Mouse (Mus musculus): ENCODE measurements around the gene Asb1. TPM values are rescaled to one million over a fixed set of nuclear protein-coding genes. Genes with fewer than 3 reads are reported as not detected.

The Asb1 gene
- polyA plus RNA-seq, 1 experiment from 2014 or later = 4.2 TPM

DNA sequence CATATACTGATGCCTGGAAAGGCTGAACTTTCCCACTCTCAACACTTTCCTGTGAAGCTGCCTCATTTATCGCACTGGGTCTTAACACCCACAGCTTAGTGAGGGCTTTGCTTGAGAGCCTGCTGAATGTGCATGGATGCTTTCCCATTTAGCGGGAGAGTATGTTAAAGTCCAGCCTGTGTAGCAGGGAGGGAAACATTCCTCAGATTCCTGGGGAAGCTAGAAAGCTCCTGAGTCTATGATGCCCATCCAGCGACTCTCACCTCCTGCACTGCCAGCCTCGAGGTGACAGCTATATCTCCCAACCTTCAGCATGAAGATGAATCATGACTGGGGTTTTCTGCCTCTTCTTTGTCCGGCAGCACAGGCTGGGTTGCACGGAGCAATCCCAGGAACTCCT is 49.4 kb downstream of the Asb1 start:
- no peaks in the 10 kb centered on the region for H3K36me3 ChIP-seq (ENCODE audit: insufficient read depth, low read length)
- no peak overlapping the region for H3K4me2 ChIP-seq (replicated peaks; ENCODE audit: low read depth, low read length)
- TF ChIP-seq CTCF (IDR thresholded peaks at IDR 0.05) = no peak
- H3K4me3 ChIP-seq (ENCODE audit: low read depth, low read length) = no peak overlapping the region
- no peaks in the 10 kb centered on the region for H3K4me1 ChIP-seq (ENCODE audit: insufficient read depth, low read depth, low read length)
- no peak overlapping the region for H3K9ac ChIP-seq (replicated peaks; ENCODE audit: low read depth)
- ATAC-seq = no peak
- WGBS = 41% methylated on average over 6 of the region's 6 CpGs
- H3K27ac ChIP-seq (ENCODE audit: low read length) = no peak overlapping the region
- H3K9me3 ChIP-seq (ENCODE audit: low read length) = no peaks in the 10 kb centered on the region
- no peaks in the 10 kb centered on the region for H3K27me3 ChIP-seq (replicated peaks; ENCODE audit: insufficient read depth, low read length)
- no peak for DNase-seq (ENCODE audit: low spot score)

DNA sequence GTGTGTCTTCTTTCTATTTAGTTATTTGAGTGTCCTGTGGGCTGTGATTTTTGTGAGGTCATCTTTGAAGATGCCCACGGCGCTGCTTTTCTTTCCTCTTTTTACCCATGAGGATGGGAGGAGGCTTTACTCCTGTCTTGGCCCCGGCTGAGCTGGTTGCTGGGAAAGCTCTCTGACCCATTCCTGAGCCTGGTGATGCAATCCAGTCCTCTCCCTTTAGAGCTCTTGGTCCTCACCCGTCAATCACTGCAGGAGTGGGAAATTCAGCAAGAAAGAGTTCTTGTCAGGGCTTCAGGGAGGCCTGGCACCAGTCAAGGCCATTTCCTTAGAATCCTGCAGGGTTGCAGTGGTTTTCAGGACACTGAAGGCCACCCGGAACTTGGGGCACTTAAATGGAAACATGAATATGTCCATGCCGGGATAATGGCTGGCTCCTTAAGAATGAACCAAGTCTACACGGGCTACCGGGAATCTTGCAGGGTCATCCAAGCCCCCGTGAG is 55.2 kb downstream of the Asb1 start:
- Histone ChIP-seq H3K4me3 (ENCODE audit: low read depth, low read length) (no peak overlapping the region), H3K9ac (replicated peaks; ENCODE audit: low read depth) (no peak overlapping the region), H3K9me3 (ENCODE audit: low read length) (no peaks in the 10 kb centered on the region), H3K27ac (ENCODE audit: low read length) (no peak overlapping the region), H3K36me3 (ENCODE audit: insufficient read depth, low read length) (no peaks in the 10 kb centered on the region), H3K27me3 (replicated peaks; ENCODE audit: insufficient read depth, low read length) (no peaks in the 10 kb centered on the region), H3K4me2 (replicated peaks; ENCODE audit: low read depth, low read length) (no peak overlapping the region), H3K4me1 (ENCODE audit: insufficient read depth, low read depth, low read length) (no peaks in the 10 kb centered on the region)
- WGBS = 80% methylated on average over 9 of the region's 9 CpGs
- no peak for TF ChIP-seq CTCF (IDR thresholded peaks at IDR 0.05)
- TF ChIP-seq EP300 (IDR thresholded peaks at IDR 0.05) = no peak
- ATAC-seq (no peak), DNase-seq (ENCODE audit: low spot score) (no peak)

DNA sequence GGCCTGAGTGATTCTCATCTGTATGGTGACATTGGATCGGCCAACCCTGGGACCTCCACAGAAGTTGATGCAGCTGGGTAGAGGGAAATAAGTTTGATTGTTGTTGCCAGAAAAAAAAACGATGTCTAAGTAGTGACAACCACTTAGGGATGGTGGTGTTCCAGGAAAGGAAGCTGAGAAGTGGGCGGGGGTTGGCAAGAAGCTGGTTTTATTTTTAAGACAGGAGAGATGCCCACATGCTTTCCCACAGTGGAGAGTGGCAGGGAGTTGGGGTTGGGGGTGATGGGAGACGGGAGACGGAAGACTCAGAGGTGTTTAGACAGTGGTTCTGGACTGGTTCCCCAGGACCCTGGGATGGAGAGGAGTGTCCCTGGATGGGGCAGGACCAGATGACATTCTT is 57.3 kb downstream of the Asb1 start:
- 72% methylated on average over 5 of the region's 5 CpGs for WGBS
- H3K27ac ChIP-seq (ENCODE audit: low read length) = no peak overlapping the region
- no peaks in the 10 kb centered on the region for H3K4me1 ChIP-seq (ENCODE audit: insufficient read depth, low read depth, low read length)
- no peak overlapping the region for H3K9ac ChIP-seq (replicated peaks; ENCODE audit: low read depth)
- H3K4me3 ChIP-seq (ENCODE audit: low read depth, low read length) = no peak overlapping the region
- no peaks in the 10 kb centered on the region for H3K27me3 ChIP-seq (replicated peaks; ENCODE audit: insufficient read depth, low read length)
- no peak overlapping the region for H3K4me2 ChIP-seq (replicated peaks; ENCODE audit: low read depth, low read length)
- no peak for TF ChIP-seq EP300 (IDR thresholded peaks at IDR 0.05)
- no peak for TF ChIP-seq CTCF (IDR thresholded peaks at IDR 0.05)
- ATAC-seq (no peak), DNase-seq (ENCODE audit: low spot score) (no peak)
- no peaks in the 10 kb centered on the region for H3K9me3 ChIP-seq (ENCODE audit: low read length)
- H3K36me3 ChIP-seq (ENCODE audit: insufficient read depth, low read length) = no peaks in the 10 kb centered on the region

DNA sequence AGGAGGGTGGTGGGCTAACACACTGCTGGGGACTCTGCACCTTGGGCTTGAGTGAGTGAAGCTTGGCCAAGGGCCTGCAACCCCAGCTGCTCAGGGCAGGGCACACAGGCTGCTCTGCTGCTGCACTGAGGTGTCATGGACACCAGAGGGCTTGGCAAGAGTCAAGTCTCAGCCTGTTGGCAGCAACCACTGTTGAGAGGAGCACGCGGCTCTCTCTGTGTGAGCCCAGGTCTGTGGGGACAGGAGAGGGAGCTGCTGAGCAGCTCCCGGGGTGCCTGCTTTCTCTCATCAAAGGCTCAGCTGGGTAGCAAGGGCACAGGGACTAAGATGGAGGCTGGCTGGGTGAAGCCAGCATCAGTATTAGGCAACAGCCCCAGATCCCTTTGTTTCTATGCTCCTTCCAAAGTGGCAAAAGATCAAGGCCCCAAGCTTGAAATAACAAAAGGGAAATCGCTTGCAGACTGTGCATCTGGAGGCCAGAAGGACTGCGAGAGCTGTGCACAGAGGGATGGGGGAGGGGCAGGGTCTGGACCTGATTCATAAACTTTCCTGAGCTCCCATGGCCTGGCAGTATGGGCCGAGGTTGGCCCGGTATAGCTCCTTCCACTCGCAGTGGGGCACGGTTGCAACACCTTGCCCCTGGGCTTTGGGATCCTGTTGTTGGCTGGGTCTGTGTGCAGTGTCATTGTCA is 60.5 kb downstream of the Asb1 start:
- H3K27ac ChIP-seq (ENCODE audit: low read length) = no peak overlapping the region
- DNase-seq (ENCODE audit: low spot score) = peak; percentile 81
- ATAC-seq = peak; percentile 90

DNA sequence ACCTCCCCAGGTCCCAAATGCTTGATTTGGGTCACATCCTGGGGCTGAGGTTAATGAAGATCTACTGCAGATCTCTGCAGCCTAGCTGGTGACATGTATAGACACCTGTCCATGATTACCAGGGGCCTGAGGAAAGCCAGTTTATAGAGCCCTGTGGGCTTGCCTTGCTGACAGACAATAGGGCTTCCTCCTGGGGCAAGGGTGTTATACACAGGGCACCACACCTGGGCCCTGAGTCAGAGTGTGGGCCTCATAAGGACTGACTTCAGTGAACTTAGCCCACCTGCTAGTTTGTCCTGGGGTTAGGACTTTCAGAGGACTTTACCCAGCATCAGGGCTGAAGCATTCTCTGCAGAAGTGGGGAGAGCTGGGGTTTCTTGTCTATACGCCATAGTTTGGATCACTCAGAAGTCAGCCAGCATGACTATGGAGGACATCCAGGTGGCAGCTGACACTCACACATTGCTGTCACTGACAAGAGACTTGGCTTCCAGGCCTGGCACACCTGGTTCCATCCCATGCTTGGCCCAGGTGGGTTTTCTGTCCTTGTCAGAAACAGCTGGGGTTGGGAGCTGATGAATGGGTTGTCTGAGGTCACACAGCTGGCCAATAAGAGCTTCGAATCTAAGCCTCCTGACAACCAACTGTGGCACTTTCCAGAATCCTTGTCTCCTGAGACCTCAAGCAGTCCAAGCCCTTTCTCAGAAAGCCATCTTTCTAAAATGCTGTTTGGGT is 61.2 kb downstream of the Asb1 start:
- ATAC-seq (no peak), DNase-seq (ENCODE audit: low spot score) (no peak)
- Histone ChIP-seq H3K27me3 (replicated peaks; ENCODE audit: insufficient read depth, low read length) (no peaks in the 10 kb centered on the region), H3K4me2 (replicated peaks; ENCODE audit: low read depth, low read length) (no peak overlapping the region), H3K9me3 (ENCODE audit: low read length) (no peaks in the 10 kb centered on the region), H3K36me3 (ENCODE audit: insufficient read depth, low read length) (no peaks in the 10 kb centered on the region), H3K9ac (replicated peaks; ENCODE audit: low read depth) (no peak overlapping the region), H3K27ac (ENCODE audit: low read length) (no peak overlapping the region), H3K4me3 (ENCODE audit: low read depth, low read length) (no peak overlapping the region), H3K4me1 (ENCODE audit: insufficient read depth, low read depth, low read length) (no peaks in the 10 kb centered on the region)
- 74% methylated on average over 2 of the region's 2 CpGs for WGBS
- TF ChIP-seq CTCF (IDR thresholded peaks at IDR 0.05) (no peak), EP300 (IDR thresholded peaks at IDR 0.05) (no peak)

More for the DNA sequence above, 60.5 kb downstream of the Asb1 start:
- no peaks in the 10 kb centered on the region for H3K9me3 ChIP-seq (ENCODE audit: low read length)
- H3K27me3 ChIP-seq (replicated peaks; ENCODE audit: insufficient read depth, low read length) = no peaks in the 10 kb centered on the region
- no peak overlapping the region for H3K4me3 ChIP-seq (ENCODE audit: low read depth, low read length)
- TF ChIP-seq CTCF (IDR thresholded peaks at IDR 0.05) (peak; percentile 81), EP300 (IDR thresholded peaks at IDR 0.05) (no peak)
- H3K4me2 ChIP-seq (replicated peaks; ENCODE audit: low read depth, low read length) = no peak overlapping the region
- no peaks in the 10 kb centered on the region for H3K4me1 ChIP-seq (ENCODE audit: insufficient read depth, low read depth, low read length)
- H3K9ac ChIP-seq (replicated peaks; ENCODE audit: low read depth) = no peak overlapping the region
- WGBS = 29% methylated on average over 9 of the region's 9 CpGs
- H3K36me3 ChIP-seq (ENCODE audit: insufficient read depth, low read length) = no peaks in the 10 kb centered on the region

DNA sequence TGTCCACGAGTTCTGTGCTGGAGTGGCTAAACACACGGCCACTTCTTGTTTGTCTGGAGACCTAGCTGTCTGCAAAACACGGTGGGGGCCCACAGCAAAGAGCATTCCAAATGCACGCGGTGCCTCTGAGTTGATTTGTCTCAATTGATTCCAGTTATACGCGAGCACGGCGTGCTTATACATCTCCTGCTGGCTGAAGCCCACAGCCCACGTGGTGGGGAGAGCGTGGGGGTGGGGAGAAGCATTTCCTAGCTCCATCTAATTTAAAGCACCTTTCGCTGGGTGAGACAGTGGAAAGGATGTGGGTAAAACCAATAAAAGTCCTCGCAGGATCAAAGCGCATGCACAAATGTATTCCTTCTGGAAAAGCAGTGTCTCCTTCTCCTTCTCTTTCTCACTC is 65.3 kb downstream of the Asb1 start:
- H3K36me3 ChIP-seq (ENCODE audit: insufficient read depth, low read length) = no peaks in the 10 kb centered on the region
- WGBS = 69% methylated on average over 14 of the region's 14 CpGs
- no peak overlapping the region for H3K4me2 ChIP-seq (replicated peaks; ENCODE audit: low read depth, low read length)
- H3K4me3 ChIP-seq (ENCODE audit: low read depth, low read length) = no peak overlapping the region
- no peak overlapping the region for H3K27ac ChIP-seq (ENCODE audit: low read length)
- ATAC-seq (no peak), DNase-seq (ENCODE audit: low spot score) (no peak)
- H3K27me3 ChIP-seq (replicated peaks; ENCODE audit: insufficient read depth, low read length) = no peaks in the 10 kb centered on the region
- no peaks in the 10 kb centered on the region for H3K9me3 ChIP-seq (ENCODE audit: low read length)
- no peaks in the 10 kb centered on the region for H3K4me1 ChIP-seq (ENCODE audit: insufficient read depth, low read depth, low read length)
- TF ChIP-seq CTCF (IDR thresholded peaks at IDR 0.05) = no peak
- TF ChIP-seq EP300 (IDR thresholded peaks at IDR 0.05) = no peak
- no peak overlapping the region for H3K9ac ChIP-seq (replicated peaks; ENCODE audit: low read depth)

Data from lung, postnatal 0 days (tissue).